Mouse (Mus musculus): ENCODE data around the gene Ldoc1.

The Ldoc1 gene

DNA sequence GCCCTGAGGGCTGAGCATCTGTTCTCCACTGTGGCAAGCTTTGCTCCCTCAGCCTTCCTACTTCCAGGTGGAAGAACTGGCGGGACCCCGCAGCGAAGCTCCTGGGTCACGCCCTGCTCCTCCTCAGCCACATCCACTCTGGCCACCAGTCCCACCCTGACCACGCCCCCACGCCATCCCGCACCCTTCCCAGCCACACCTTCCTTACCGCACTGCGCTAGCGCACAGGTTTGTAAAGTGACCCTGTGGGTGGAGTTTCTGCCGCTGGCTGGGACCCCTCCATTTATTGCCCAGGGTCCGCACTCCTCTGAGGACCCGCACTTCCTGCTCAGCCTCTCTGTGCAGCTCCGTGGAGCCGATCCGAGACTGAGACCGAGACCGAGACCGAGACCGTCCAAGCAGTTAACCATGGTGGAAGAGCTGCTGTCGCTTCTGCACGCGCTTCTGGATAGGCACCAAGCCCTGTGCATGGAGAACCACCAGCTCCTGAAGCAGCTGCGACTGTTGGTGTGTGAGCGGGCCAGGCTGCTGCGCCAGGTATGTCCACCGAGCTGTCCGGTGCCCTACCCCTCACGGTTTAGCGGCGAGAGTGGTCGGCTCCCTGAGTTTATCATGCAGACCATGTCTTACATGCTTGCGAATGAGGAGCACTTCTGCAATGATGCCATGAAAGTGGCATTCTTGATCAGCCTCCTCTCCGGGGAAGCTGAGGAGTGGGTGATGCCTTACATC, at the start of gene Ldoc1:
Gene Ldoc1, plus strand, starts transcription at position 196 of the 732 bp plus-strand sequence.
- peak; percentile 3 for DNase-seq

DNA sequence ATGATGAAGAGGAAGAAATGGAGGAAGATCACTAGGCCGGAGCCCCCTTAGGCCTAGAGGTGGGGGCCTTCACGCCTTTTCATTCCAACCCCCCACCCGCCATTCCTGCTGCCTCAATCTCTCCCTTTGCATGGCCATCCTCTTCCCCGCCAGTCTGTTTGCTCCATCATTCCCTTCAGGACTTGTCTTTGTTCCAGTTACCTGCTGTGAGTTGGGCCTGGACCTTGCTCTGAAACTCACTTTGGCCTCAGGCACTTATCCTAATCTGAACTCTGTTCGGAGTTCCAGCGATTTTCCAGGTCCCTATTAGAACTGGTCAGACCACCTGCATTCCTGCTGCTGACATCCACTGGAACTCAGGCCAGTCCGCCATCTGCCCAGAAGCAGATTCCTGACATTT, 834 bp downstream of the Ldoc1 start:
- DNase-seq, result no peak

DNA sequence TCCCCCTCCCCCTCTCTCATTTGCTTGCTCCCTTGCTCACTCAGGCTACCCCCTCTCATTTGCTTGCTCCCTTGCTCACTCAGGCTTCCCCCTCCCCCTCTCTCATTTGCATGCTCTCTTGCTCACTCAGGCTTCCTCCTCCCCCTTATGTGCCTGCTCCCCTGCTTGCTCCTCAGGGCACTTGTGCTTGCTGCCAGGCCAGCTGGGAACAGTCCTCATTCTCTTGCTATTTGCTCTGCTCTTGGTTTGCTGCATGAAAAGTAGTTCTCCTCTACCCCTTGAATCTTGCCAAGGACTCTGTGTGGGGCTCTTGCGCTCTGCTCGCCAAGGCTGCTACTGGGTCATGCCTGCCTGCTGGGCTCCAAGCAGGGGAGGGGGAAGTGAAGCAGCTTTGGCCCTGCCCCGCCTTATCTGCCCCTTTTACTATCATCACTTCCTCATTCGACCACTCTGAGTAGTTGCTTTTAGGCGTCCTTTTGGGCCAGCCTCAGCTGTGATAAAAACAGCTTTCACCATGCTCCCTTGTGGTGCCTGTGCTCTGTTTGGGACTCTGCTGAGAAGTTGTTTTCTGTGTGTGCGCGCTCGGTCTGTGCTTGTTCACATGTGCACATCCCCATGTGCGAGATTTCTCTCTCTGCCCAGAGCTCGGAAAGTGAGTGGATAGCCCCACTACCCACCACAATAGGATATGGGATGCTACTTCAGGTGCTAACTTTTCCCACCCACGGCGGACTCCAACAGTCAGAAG, 13.2 kb downstream of the Ldoc1 start:
- DNase-seq, result peak; percentile 42

DNA sequence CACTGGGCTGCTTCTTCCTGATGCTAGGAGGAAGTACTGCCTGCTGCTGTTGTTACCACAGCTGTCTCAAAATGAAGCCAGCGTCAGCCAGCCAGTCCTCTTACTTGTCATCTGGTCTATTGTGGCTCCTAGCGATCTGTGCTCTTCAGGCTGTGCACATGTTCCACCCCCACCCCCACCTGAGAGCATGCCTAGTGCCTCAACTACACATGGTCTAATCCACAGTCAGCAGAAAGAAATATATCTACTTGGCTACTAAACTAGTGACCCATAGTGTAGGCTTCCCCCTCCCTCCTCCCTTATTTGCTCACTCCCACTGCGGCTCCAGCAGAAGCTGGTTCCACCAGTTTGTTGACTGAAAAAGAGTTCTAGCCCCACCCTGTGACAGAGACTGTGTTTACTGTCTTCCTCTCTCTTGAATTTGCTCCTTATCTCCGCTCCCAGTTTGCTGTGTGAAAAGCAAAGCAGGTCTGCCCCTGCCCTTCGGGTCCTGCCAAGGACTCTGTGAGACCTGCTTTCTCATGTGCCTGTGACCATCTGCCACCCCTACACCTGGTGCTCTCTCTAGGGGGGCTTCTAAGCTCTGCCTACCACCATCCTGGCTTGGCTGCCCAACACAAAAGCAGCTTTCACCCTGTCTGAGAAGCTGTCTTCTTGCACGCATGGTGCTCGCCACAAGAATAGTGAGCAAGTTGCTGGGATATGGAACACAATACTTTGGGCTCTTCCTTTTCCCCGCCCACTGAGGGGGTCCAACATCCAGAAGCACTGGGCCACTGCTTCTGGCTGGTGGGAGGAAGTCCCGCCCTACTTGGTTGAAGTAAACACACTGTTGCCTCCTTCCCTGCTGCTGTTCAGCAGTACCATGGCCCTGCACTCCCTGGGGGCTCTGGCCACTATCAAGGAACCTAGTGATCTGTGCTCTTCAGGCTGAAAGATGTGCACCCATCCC, 14.0 kb downstream of the Ldoc1 start:
- DNase-seq, result peak; percentile 4

DNA sequence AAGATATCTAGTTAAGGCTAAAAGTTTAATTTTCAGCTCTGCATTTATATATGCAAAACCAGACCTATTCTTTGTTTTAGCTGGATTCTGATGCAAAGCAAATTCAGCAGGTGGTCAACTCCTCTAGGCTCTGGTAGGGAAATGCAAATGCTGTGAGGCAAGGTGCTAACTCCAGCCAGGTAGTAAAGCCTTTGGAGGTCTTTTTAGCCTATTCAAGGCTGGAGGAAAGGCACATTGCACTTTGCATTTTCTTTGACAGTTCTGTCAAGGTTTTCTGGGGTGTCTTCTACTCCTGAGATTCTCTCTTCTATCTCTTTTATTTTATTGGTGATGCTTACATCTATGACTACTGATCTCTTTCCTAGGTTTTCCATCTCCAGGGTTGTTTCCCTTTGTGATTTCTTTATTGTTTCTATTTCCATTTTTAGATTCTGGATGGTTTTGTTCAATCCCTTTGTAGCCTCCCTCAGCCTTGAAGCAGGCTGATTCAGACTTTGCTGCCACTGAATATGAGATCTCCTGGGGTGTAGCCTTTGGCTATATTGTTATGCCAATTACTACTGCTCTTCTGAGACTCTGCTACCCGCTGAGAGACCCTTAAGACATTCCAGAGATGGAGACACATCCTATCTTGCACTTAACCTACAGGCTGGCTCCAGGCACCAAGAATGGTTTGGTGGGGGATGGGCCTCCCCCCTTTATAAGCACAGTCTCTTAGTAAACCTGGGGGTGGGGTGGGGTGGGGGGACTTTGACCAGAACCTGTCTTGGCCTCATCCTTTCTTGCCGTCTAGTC, 18.4 kb downstream of the Ldoc1 start:
- DNase-seq, result no peak

Measured in retina, postnatal 1 day (tissue).